Mouse (Mus musculus) cortical plate, adult 2 months (tissue): ENCODE measurements around the gene Myadml2.

Source experiments
- CTCF ChIP-seq: fragments of 200-500 bp; IDR thresholded peaks from 2 replicates; pipeline ENCODE4 v1.5.1; 2011; ENCODE audit warnings: mild to moderate bottlenecking, control low read depth, low read length; ENCODE audit not compliant: insufficient read depth; ENCODE audit errors: extremely low read depth
- POLR2A ChIP-seq: fragments of 200-500 bp; IDR thresholded peaks from 2 replicates; pipeline ENCODE4 v1.6.1; 2011; ENCODE audit warnings: mild to moderate bottlenecking, low read length, control low read depth; ENCODE audit not compliant: insufficient read depth; ENCODE audit errors: extremely low read depth

GRCm38 (mm10) chr11:120654741-120655140 lies 6.8 kb upstream of the Myadml2 start:
- TF ChIP-seq CTCF (no peak), POLR2A (no peak)
